ENCODE assay signal across 8 mouse cellular contexts in the genomic region with DNA sequence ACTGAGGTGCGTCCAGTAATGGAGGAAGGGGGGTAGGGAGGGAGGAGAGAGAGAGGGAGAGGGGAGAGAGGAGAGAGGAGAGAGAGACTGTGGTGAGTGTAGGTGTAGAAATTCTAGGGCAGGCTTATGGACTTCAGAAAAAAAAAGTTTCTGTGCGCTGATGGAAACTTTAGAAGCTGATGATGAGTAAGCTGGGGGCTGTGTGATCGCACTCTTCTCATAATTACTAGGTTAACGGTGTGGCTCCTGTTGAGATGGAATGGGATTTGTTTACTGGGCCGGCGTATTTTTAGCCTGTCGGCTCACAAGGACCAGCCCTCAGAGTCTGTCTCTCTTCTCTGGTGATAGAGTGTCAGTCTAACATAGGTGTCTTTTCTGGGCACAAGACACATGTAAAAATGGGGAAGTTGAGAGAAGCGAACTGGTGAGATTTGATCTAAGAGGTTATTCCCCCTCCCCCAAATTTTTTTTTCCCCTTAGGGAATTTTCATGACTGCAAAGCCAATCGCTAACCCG. TPM values are rescaled to one million over a fixed set of nuclear protein-coding genes. Genes with fewer than 3 reads are reported as not detected.
DNase-seq lines count a peak whose midpoint lies in the region; ATAC-seq and TF ChIP-seq lines count a peak whose summit lies in the region.

No protein-coding gene starts in this region.

- peak overlapping the region; percentile 96 for H3K27ac ChIP-seq in layer of hippocampus, adult 2 months
- H3K27ac ChIP-seq in liver, embryonic 11.5 days (ENCODE audit: low read depth, low read length) = peak overlapping the region; percentile 89

- H3K4me3 ChIP-seq in layer of hippocampus, adult 2 months = peak overlapping the region; percentile 87
- peak overlapping the region; percentile 90 for H3K4me3 ChIP-seq in liver, embryonic 11.5 days (ENCODE audit: low read depth, low read length)

- peak overlapping the region; percentile 95 for H3K9ac ChIP-seq in liver, embryonic 11.5 days (ENCODE audit: low read depth, low read length)

- peaks cover 13% of the 10 kb centered on the region for H3K4me1 ChIP-seq in liver, embryonic 11.5 days (replicated peaks; ENCODE audit: control insufficient read depth, insufficient read depth, low read length)

- no peak for TF ChIP-seq CTCF in layer of hippocampus, adult 2 months (conservative IDR thresholded peaks at IDR 0.05)

- DNase-seq in layer of hippocampus, adult 2 months (ENCODE audit: low spot score in 2 of 2) = no peak
- DNase-seq in layer of hippocampus, adult 18-20 months (ENCODE audit: low spot score in 2 of 2) = no peak
- peak; percentile 19 to 28 for DNase-seq in heart, adult 9 months (ENCODE audit: low spot score in 2 of 2)
- DNase-seq in liver, embryonic 11.5 days (ENCODE audit: low spot score) = peak; percentile 39
- peak; percentile 74 for DNase-seq in skeletal muscle tissue, adult 2 months (ENCODE audit: low read depth, low spot score)
- no peak for DNase-seq in urinary bladder, adult 18-20 months (ENCODE audit: low spot score in 2 of 2)
- DNase-seq in left cerebral cortex, adult 9 months (ENCODE audit: low spot score in 2 of 2) = no peak

- ATAC-seq in activated CD4-positive, CD25-positive, alpha-beta regulatory T cell, adult 4 months = peak; percentile 19
- ATAC-seq in liver, embryonic 11.5 days (replicated peaks; ENCODE audit: low FRiP score) = peak; percentile 42

- H3K27me3 ChIP-seq in liver, embryonic 11.5 days (replicated peaks; ENCODE audit: control insufficient read depth, insufficient read depth, low read length) = no peaks in the 10 kb centered on the region

- peaks cover 4% of the 10 kb centered on the region; the same call in 1 of the 2 replicates for H3K36me3 ChIP-seq in liver, embryonic 11.5 days (ENCODE audit: control insufficient read depth, insufficient read depth, low read length)

- H3K9me3 ChIP-seq in liver, embryonic 11.5 days (ENCODE audit: control insufficient read depth, low read length) = no peaks in the 10 kb centered on the region

- WGBS in liver, embryonic 11.5 days = 8% methylated on average over 10 of the region's 10 CpGs

- H3K4me2 ChIP-seq in liver, embryonic 11.5 days = peak overlapping the region; percentile 95

RNA-seq across cellular contexts. Expression of a gene that starts 1.0 kb away (rescaled TPM):
- 10 to 100 TPM; 30.1 to 33.4 TPM for total RNA-seq in layer of hippocampus, adult 2 months (2021)
- 10 to 100 TPM; 40.1 to 40.8 TPM for total RNA-seq in layer of hippocampus, adult 18-20 months (2021)
- 10 to 100 TPM in 1 of 2 experiments, 1 to 10 TPM in 1; 8.0 to 12.0 TPM for polyA plus RNA-seq in activated CD4-positive, CD25-positive, alpha-beta regulatory T cell, adult 4 months (2017; shearing (Covaris generic))
- 7.1 and 7.9 TPM in 2 replicates for polyA plus RNA-seq in liver, embryonic 11.5 days (2014; fragmentation: Nextera tagmentation; extraction: Ambion mirVana)

RNA-seq across cellular contexts. Expression of a gene that starts 47.0 kb away (rescaled TPM):
- 10 to 100 TPM; 45.5 to 48.3 TPM for total RNA-seq in layer of hippocampus, adult 2 months (2021)
- 10 to 100 TPM; 43.7 to 45.6 TPM for total RNA-seq in layer of hippocampus, adult 18-20 months (2021)
- 10 to 100 TPM; 18.8 to 22.7 TPM for polyA plus RNA-seq in activated CD4-positive, CD25-positive, alpha-beta regulatory T cell, adult 4 months (2017; shearing (Covaris generic))
- 17.4 and 18.5 TPM in 2 replicates for polyA plus RNA-seq in liver, embryonic 11.5 days (2014; fragmentation: Nextera tagmentation; extraction: Ambion mirVana)

RNA-seq across cellular contexts. Expression of a gene that starts 56.5 kb away (rescaled TPM):
- total RNA-seq in layer of hippocampus, adult 2 months (2021) = 1 to 10 TPM; 4.3 to 5.3 TPM
- total RNA-seq in layer of hippocampus, adult 18-20 months (2021) = 1 to 10 TPM; 4.0 to 6.8 TPM
- polyA plus RNA-seq in activated CD4-positive, CD25-positive, alpha-beta regulatory T cell, adult 4 months (2017; shearing (Covaris generic)) = 1 to 10 TPM in 1 of 2 experiments, under 1 TPM in 1; 0.62 to 2.0 TPM
- 6.8 and 8.8 TPM in 2 replicates for polyA plus RNA-seq in liver, embryonic 11.5 days (2014; fragmentation: Nextera tagmentation; extraction: Ambion mirVana)

Comparison
In these comparisons a context has a peak if more than half of its experiments do, and no peak if none do; other contexts are left out.
1. DNase-seq: peak in heart, adult 9 months (2 of 2), liver, embryonic 11.5 days (single experiment) and skeletal muscle tissue, adult 2 months (single experiment); none in layer of hippocampus, adult 2 months (0 of 2), layer of hippocampus, adult 18-20 months (0 of 2), urinary bladder, adult 18-20 months (0 of 2) and left cerebral cortex, adult 9 months (0 of 2).